Mouse (Mus musculus): ENCODE measurements around the gene Gm45618. TPM values are rescaled to one million over a fixed set of nuclear protein-coding genes. Genes with fewer than 3 reads are reported as not detected.

Gm45618 gene
- total and polyA plus RNA-seq, 3 experiments, result not detected

- TF ChIP-seq EP300 (IDR thresholded peaks at IDR 0.05; ENCODE audit: insufficient read depth, low read depth, low read length) (no peak), POLR2A (IDR thresholded peaks at IDR 0.05; ENCODE audit: insufficient read depth, low read depth, low read length) (no peak), CTCF (IDR thresholded peaks at IDR 0.05) (no peak)
- no peak overlapping the region for H3K27ac ChIP-seq
- intact Hi-C loops (cut with DNase I), result loop anchor here (10.0 kb wide), 1 partner anchor 64 kb away; the partner anchor contains the start of gene Gm45337
- peak in 1 of 2 experiments; percentile 20 for DNase-seq
- H3K36me3 ChIP-seq (ENCODE audit: control insufficient read depth, insufficient read depth, low read length), result peaks cover 20% of the 10 kb centered on the region
- H3K9ac ChIP-seq (ENCODE audit: low read depth, low read length), result no peak overlapping the region
- H3K4me1 ChIP-seq (ENCODE audit: control insufficient read depth, insufficient read depth, low read length), result peaks cover 16% of the 10 kb centered on the region
- 46% methylated on average over 2 of the region's 2 CpGs for WGBS
- H3K27me3 ChIP-seq (ENCODE audit: control insufficient read depth, insufficient read depth, low read length), result no peaks in the 10 kb centered on the region
- H3K4me3 ChIP-seq, result no peak overlapping the region
- H3K79me2 ChIP-seq (replicated peaks; ENCODE audit: control insufficient read depth, insufficient read depth, low read length), result 0 out of 2 replicates have a peak, but pooled peaks cover 1% of the 10 kb centered on the region
Measured at GRCm38 (mm10) chr7:142080876-142081275, 39.7 kb downstream of the Gm45618 start.

- peak in 1 of 2 experiments; percentile 18 for DNase-seq
- Histone ChIP-seq H3K9ac (ENCODE audit: low read depth, low read length) (no peak overlapping the region), H3K4me3 (no peak overlapping the region), H3K4me1 (ENCODE audit: control insufficient read depth, insufficient read depth, low read length) (peaks cover 8% of the 10 kb centered on the region), H3K36me3 (ENCODE audit: control insufficient read depth, insufficient read depth, low read length) (peaks cover 11% of the 10 kb centered on the region; the same call in 1 of the 2 replicates), H3K79me2 (replicated peaks; ENCODE audit: control insufficient read depth, insufficient read depth, low read length) (0 out of 2 replicates have a peak, but pooled peaks cover 1% of the 10 kb centered on the region), H3K27ac (no peak overlapping the region; the same call in 1 of the 2 replicates), H3K27me3 (ENCODE audit: control insufficient read depth, insufficient read depth, low read length) (no peaks in the 10 kb centered on the region)
- WGBS, result 65% methylated on average over 5 of the region's 5 CpGs
- TF ChIP-seq EP300 (IDR thresholded peaks at IDR 0.05; ENCODE audit: insufficient read depth, low read depth, low read length) (no peak), CTCF (IDR thresholded peaks at IDR 0.05) (0 out of 2 replicates have a peak, but pooled peaks have one; percentile 4)
- intact Hi-C loops (cut with DNase I), result no loop called here
Measured at GRCm38 (mm10) chr7:142079365-142079764, 41.2 kb downstream of the Gm45618 start.

- WGBS, result 36% methylated on average over 3 of the region's 3 CpGs
- no peak for DNase-seq
- Histone ChIP-seq H3K79me2 (replicated peaks; ENCODE audit: control insufficient read depth, insufficient read depth, low read length) (0 out of 2 replicates have a peak, but pooled peaks cover 1% of the 10 kb centered on the region), H3K36me3 (ENCODE audit: control insufficient read depth, insufficient read depth, low read length) (peaks cover 7% of the 10 kb centered on the region; the same call in 1 of the 2 replicates), H3K9ac (ENCODE audit: low read depth, low read length) (no peak overlapping the region), H3K4me1 (ENCODE audit: control insufficient read depth, insufficient read depth, low read length) (peaks cover 3% of the 10 kb centered on the region), H3K27ac (peak overlapping the region; percentile 74), H3K4me3 (no peak overlapping the region), H3K27me3 (ENCODE audit: control insufficient read depth, insufficient read depth, low read length) (no peaks in the 10 kb centered on the region)
- TF ChIP-seq POLR2A (IDR thresholded peaks at IDR 0.05; ENCODE audit: insufficient read depth, low read depth, low read length) (no peak), CTCF (IDR thresholded peaks at IDR 0.05) (no peak), EP300 (IDR thresholded peaks at IDR 0.05; ENCODE audit: insufficient read depth, low read depth, low read length) (no peak)
- intact Hi-C loops (cut with DNase I), result no loop called here
Measured at GRCm38 (mm10) chr7:142077138-142077537, 43.4 kb downstream of the Gm45618 start.

GRCm38 (mm10) chr7:142074146-142074886 is 46.2 kb downstream of the Gm45618 start:
- 47% methylated on average over 8 of the region's 8 CpGs for WGBS
- DNase-seq, result peak; percentile 42 to 53
- H3K27ac ChIP-seq, result peak overlapping the region; percentile 86
- H3K4me3 ChIP-seq, result no peak overlapping the region
- no peak overlapping the region for H3K9ac ChIP-seq (ENCODE audit: low read depth, low read length)
- 0 out of 2 replicates have a peak, but pooled peaks cover 1% of the 10 kb centered on the region for H3K79me2 ChIP-seq (replicated peaks; ENCODE audit: control insufficient read depth, insufficient read depth, low read length)
- TF ChIP-seq POLR2A (IDR thresholded peaks at IDR 0.05; ENCODE audit: insufficient read depth, low read depth, low read length), result 0 out of 2 replicates have a peak, but pooled peaks have one; percentile 45
- TF ChIP-seq CTCF (IDR thresholded peaks at IDR 0.05), result no peak
- TF ChIP-seq EP300 (IDR thresholded peaks at IDR 0.05; ENCODE audit: insufficient read depth, low read depth, low read length), result 0 out of 2 replicates have a peak, but pooled peaks have one; percentile 2
- peaks cover 7% of the 10 kb centered on the region; the same call in 1 of the 2 replicates for H3K36me3 ChIP-seq (ENCODE audit: control insufficient read depth, insufficient read depth, low read length)
- peaks cover 5% of the 10 kb centered on the region for H3K4me1 ChIP-seq (ENCODE audit: control insufficient read depth, insufficient read depth, low read length)
- intact Hi-C loops (cut with DNase I), result no loop called here
- no peaks in the 10 kb centered on the region for H3K27me3 ChIP-seq (ENCODE audit: control insufficient read depth, insufficient read depth, low read length)

- no peak for DNase-seq
- H3K27me3 ChIP-seq (ENCODE audit: control insufficient read depth, insufficient read depth, low read length), result no peaks in the 10 kb centered on the region
- H3K9ac ChIP-seq (ENCODE audit: low read depth, low read length), result no peak overlapping the region
- intact Hi-C loops (cut with DNase I), result loop anchor here (1.0 kb wide), 1 partner anchor 26 kb away; no protein-coding TSS in a partner anchor
- no peaks in the 10 kb centered on the region for H3K79me2 ChIP-seq (replicated peaks; ENCODE audit: control insufficient read depth, insufficient read depth, low read length)
- TF ChIP-seq EP300 (IDR thresholded peaks at IDR 0.05; ENCODE audit: insufficient read depth, low read depth, low read length) (no peak), CTCF (IDR thresholded peaks at IDR 0.05) (no peak), POLR2A (IDR thresholded peaks at IDR 0.05; ENCODE audit: insufficient read depth, low read depth, low read length) (no peak)
- no peak overlapping the region for H3K4me3 ChIP-seq
- peaks cover under 1% of the 10 kb centered on the region; the same call in 1 of the 2 replicates for H3K36me3 ChIP-seq (ENCODE audit: control insufficient read depth, insufficient read depth, low read length)
- H3K27ac ChIP-seq, result no peak overlapping the region
- peaks cover 3% of the 10 kb centered on the region for H3K4me1 ChIP-seq (ENCODE audit: control insufficient read depth, insufficient read depth, low read length)
Measured at GRCm38 (mm10) chr7:142071717-142072116, 48.8 kb downstream of the Gm45618 start.

GRCm38 (mm10) chr7:142071212-142071578 is 49.3 kb downstream of the Gm45618 start:
- H3K27ac ChIP-seq, result peak overlapping the region; percentile 32; the same call in 1 of the 2 replicates
- no peak for TF ChIP-seq POLR2A (IDR thresholded peaks at IDR 0.05; ENCODE audit: insufficient read depth, low read depth, low read length)
- no peak for TF ChIP-seq CTCF (IDR thresholded peaks at IDR 0.05)
- no peak for TF ChIP-seq EP300 (IDR thresholded peaks at IDR 0.05; ENCODE audit: insufficient read depth, low read depth, low read length)
- DNase-seq, result no peak
- peaks cover 3% of the 10 kb centered on the region for H3K4me1 ChIP-seq (ENCODE audit: control insufficient read depth, insufficient read depth, low read length)
- H3K79me2 ChIP-seq (replicated peaks; ENCODE audit: control insufficient read depth, insufficient read depth, low read length), result no peaks in the 10 kb centered on the region
- WGBS, result 11% methylated on average over 9 of the region's 10 CpGs
- H3K4me3 ChIP-seq, result no peak overlapping the region
- H3K36me3 ChIP-seq (ENCODE audit: control insufficient read depth, insufficient read depth, low read length), result no peaks in the 10 kb centered on the region
- H3K9ac ChIP-seq (ENCODE audit: low read depth, low read length), result peak overlapping the region; percentile 19; the same call in 1 of the 2 replicates
- intact Hi-C loops (cut with DNase I), result loop anchor here (1.0 kb wide), 1 partner anchor 26 kb away; no protein-coding TSS in a partner anchor
- H3K27me3 ChIP-seq (ENCODE audit: control insufficient read depth, insufficient read depth, low read length), result no peaks in the 10 kb centered on the region
